Mouse (Mus musculus): Measurements from ENCODE around the gene Rrp1b. TPM values are rescaled to one million over a fixed set of nuclear protein-coding genes. Genes with fewer than 3 reads are reported as not detected.
"Not testable (repeated sequence)": the region's sequence is repeated elsewhere in the genome, so short reads cannot be mapped to it uniquely, and the experiment has no call there.

Rrp1b gene
- total RNA-seq, 4 experiments from 2014 or later: 14.5 to 26.4 (median 18.6) TPM

GRCm38 (mm10) chr17:32087069-32087468 is 51.2 kb downstream of the Rrp1b start:
- no peak for DNase-seq (ENCODE audit: low spot score in 2 of 2)

DNA sequence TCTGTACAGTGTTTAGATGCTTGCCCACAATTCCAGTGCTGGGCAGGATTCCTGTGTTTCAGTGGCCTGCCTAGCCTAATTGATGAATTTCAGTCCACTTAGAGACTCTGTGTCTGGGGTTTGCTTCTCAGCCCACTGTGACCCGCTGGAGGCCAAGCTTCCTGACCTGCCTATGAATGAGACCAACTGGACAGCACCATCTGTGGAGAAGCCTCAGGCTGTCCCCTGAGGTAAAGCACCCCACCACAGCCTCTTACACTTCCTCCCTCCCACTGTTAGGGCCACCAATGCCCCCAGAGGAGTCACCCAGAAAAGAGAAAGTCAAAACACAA is 55.1 kb downstream of the Rrp1b start:
- DNase-seq (ENCODE audit: low spot score in 2 of 2): no peak

- DNase-seq (ENCODE audit: low spot score in 2 of 2): peak; percentile 59 to 84
These were observed 55.7 kb downstream of the Rrp1b start for GRCm38 (mm10) chr17:32091364-32092240.

GRCm38 (mm10) chr17:32092241-32092619 is 56.3 kb downstream of the Rrp1b start:
- no peak for DNase-seq (ENCODE audit: low spot score in 2 of 2)

GRCm38 (mm10) chr17:32092895-32093294 is 57.0 kb downstream of the Rrp1b start:
- DNase-seq (ENCODE audit: low spot score in 2 of 2): no peak

- DNase-seq (ENCODE audit: low spot score in 2 of 2): no peak
These were observed 61.8 kb downstream of the Rrp1b start for GRCm38 (mm10) chr17:32097676-32098075.

GRCm38 (mm10) chr17:32098905-32099304 is 63.0 kb downstream of the Rrp1b start:
- not testable (repeated sequence) for DNase-seq (ENCODE audit: low spot score in 2 of 2)

GRCm38 (mm10) chr17:32099574-32099942 is 63.7 kb downstream of the Rrp1b start:
- no peak for DNase-seq (ENCODE audit: low spot score in 2 of 2)

- no peak for DNase-seq (ENCODE audit: low spot score in 2 of 2)
These were observed 64.2 kb downstream of the Rrp1b start for GRCm38 (mm10) chr17:32099943-32100586.

DNA sequence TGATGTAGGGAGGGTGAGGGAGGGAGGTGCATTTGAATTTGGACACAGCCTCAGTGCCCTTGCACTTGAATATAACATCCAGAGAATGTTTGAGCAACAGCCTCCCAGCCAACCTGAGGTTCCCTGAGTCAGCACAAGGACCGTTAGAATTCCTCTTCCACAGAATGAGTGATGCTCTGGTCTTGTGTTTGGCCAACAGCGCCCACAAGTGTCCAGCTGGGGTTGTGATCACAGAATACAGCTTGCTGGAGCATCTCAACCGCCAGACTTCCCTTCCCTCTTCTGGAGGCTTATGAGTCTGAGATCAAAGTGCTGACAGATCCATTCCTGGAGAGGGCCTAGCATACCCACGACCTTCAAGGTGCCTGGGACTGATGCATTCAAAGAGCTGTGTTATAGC is 67.2 kb downstream of the Rrp1b start:
- DNase-seq (ENCODE audit: low spot score in 2 of 2): no peak

DNA sequence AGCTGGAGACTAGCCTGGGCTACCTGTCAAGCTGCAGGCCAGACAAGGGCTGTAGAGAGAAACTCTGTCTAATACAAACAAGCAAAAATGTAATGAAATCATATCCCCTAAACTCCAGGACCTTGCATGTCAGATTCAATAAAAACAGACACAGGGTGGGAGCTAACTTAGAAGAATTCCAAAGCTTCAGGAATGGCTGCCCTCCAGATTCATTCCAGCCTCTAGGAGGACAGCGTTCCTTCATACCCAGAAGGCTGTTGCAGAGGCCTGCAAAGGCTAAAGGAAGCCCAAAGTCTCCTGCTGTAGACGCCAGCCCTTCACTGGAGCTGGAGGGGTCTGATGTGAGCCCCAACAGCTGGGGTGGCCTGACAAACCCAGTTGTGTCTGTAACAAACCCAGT is 70.5 kb downstream of the Rrp1b start:
- no peak for DNase-seq (ENCODE audit: low spot score in 2 of 2)

- DNase-seq (ENCODE audit: low spot score in 2 of 2): no peak
These were observed 72.0 kb downstream of the Rrp1b start for GRCm38 (mm10) chr17:32107877-32108276.

DNA sequence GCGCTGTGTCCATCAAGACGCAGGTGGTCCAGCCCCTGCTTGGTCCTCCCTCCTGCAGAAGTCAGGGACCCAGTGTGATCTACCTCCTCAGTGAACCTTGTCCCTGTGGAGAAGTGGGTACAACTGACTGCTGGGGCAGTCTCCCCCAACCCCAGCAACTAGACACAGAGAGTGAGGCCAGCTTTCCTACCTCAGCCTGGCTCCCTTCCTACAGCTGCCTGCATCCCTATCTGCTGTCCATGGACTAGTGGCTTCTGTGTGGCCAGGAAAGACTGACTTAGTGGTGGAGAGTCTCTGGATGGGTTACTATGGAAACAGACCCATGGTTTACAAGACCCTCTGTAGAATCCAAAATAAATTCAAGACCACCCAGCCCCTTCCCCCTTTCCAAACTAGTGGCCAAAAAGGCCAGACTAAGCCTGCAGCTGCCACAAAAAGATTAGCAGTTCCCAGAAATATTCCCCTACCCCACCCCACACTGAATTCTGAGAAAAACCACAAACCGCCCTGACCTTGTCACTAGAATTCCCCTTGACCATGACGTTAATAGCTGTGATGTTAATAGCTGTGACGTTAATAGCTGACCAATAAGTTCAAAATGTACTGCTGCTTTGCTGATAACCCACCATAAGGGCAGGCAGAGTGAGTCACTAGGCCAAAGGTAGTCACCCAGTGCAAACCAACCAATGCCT is 72.6 kb downstream of the Rrp1b start:
- not testable (repeated sequence) for DNase-seq (ENCODE audit: low spot score in 2 of 2)

- no peak for DNase-seq (ENCODE audit: low spot score in 2 of 2)
These were observed 73.5 kb downstream of the Rrp1b start for GRCm38 (mm10) chr17:32109201-32109940.

GRCm38 (mm10) chr17:32110424-32110823 is 74.5 kb downstream of the Rrp1b start:
- no peak for DNase-seq (ENCODE audit: low spot score in 2 of 2)

GRCm38 (mm10) chr17:32110980-32111780 is 75.3 kb downstream of the Rrp1b start:
- no peak for DNase-seq (ENCODE audit: low spot score in 2 of 2)

Other genes with a start within 250 kb of the Rrp1b start
- gene Sik1, start 180.3 kb upstream of the Rrp1b start, total RNA-seq (2022): 10 to 100 TPM; 14.3 to 21.7 (median 18.2) TPM
- 1 to 10 TPM in 3 of 4 experiments, under 1 TPM in 1; 0.94 to 1.9 (median 1.1) TPM for gene Hsf2bp, start 249 bp downstream of the Rrp1b start, total RNA-seq (2022)
- gene Notch3, start 130.8 kb downstream of the Rrp1b start, total RNA-seq (2022): 10 to 100 TPM in 2 of 4 experiments, 1 to 10 TPM in 2; 8.6 to 12.2 (median 9.7) TPM
- under 1 TPM in 3 of 4 experiments, not detected in 1; 0.21 to 0.39 (median 0.23) TPM for gene Ephx3, start 153.4 kb downstream of the Rrp1b start, total RNA-seq (2022)
- gene Brd4, start 248.6 kb downstream of the Rrp1b start, total RNA-seq (2022): 100 to 1,000 TPM in 2 of 4 experiments, 10 to 100 TPM in 2; 97.6 to 116 (median 102) TPM

Measured in left cerebral cortex, adult 8-10 months (tissue).